Mouse (Mus musculus) liver, postnatal 0 days (tissue): Measurements from ENCODE around the gene Psrc1. TPM values are rescaled to one million over a fixed set of nuclear protein-coding genes. Genes with fewer than 3 reads are reported as not detected.

Experiments
- ATAC-seq: fragments of 200-750 bp; cut with Nextera tagmentation; 2 replicates; pipeline ENCODE4 v1.8.0; 2017; ENCODE audit warnings: mild to moderate bottlenecking, moderate library complexity
- DNase-seq: peaks from one replicate; pipeline ENCODE4 v3.0.0-alpha.2; 2016
- H3K27ac ChIP-seq: fragments of 300-500 bp; sonication (generic); 2 replicates; pipeline ENCODE4 v1.5.1; 2014; ENCODE audit warnings: antibody characterized with exemption, moderate library complexity, mild to moderate bottlenecking, low read depth
- H3K27me3 ChIP-seq: fragments of 300-500 bp; sonication (generic); 2 replicates; pipeline ENCODE4 v1.6.1; 2014; ENCODE audit warnings: low read length, control low read depth, mixed read lengths; ENCODE audit not compliant: insufficient read depth
- H3K36me3 ChIP-seq: fragments of 300-500 bp; sonication (generic); replicated peaks from 2 replicates; pipeline ENCODE4 v1.6.1; 2014; ENCODE audit warnings: mild to moderate bottlenecking, control low read depth, low read length, moderate library complexity, mixed read lengths; ENCODE audit not compliant: insufficient read depth
- H3K4me1 ChIP-seq: fragments of 300-500 bp; sonication (generic); 2 replicates; pipeline ENCODE4 v1.6.1; 2014; ENCODE audit warnings: antibody characterized with exemption, mild to moderate bottlenecking, control low read depth; ENCODE audit not compliant: insufficient read depth
- H3K4me2 ChIP-seq: fragments of 300-500 bp; sonication (generic); 2 replicates; pipeline ENCODE4 v1.6.1; 2014; ENCODE audit warnings: low read depth, mild to moderate bottlenecking, low read length, moderate library complexity, mixed read lengths
- H3K4me3 ChIP-seq: fragments of 300-500 bp; sonication (generic); 2 replicates; pipeline ENCODE4 v1.5.1; 2014; ENCODE audit warnings: low read depth, low read length
- H3K9ac ChIP-seq: fragments of 300-500 bp; sonication (generic); replicated peaks from 2 replicates; pipeline ENCODE4 v1.6.1; 2014; ENCODE audit warnings: mild to moderate bottlenecking, moderate library complexity
- H3K9me3 ChIP-seq: fragments of 300-500 bp; sonication (generic); 2 replicates; pipeline ENCODE4 v1.6.1; 2016; ENCODE audit warnings: mild to moderate bottlenecking, control low read depth, low read length, mixed read lengths
- CTCF ChIP-seq: sonication (generic); IDR thresholded peaks from 2 replicates; pipeline ENCODE4 v1.5.1; 2016; ENCODE audit warnings: antibody characterized with exemption, low read depth
- EP300 ChIP-seq: IDR thresholded peaks from 2 replicates; pipeline ENCODE4 v1.6.1; 2016; ENCODE audit warnings: antibody characterized with exemption, low read depth, mild to moderate bottlenecking
- WGBS: fragments of 180-500 bp; shearing (Covaris S2); extraction: QIAGEN DNeasy Blood & Tissue Kit; methylation state at CpG from one replicate; pipeline ENCODE4 v1.1.7; 2014; ENCODE audit not compliant: insufficient replicate concordance; 5-methylcytosine and 5-hydroxymethylcytosine counted together
- polyA plus RNA-seq: library from polyadenylated mRNA; unstranded; fragments of >200 nt; fragmentation: Nextera tagmentation; extraction: Ambion mirVana; gene quantifications from 2 replicates; pipeline ENCODE4 v1.2.1, GENCODE M21; 2015

Gene Psrc1
- polyA plus RNA-seq, 1 experiment from 2014 or later, result 7.8 TPM

GRCm38 (mm10) chr3:108424944-108425623 is 41.4 kb downstream of the Psrc1 start:
- DNase-seq (no peak), ATAC-seq (no peak)
- Histone ChIP-seq H3K4me1 (peaks cover 6% of the 10 kb centered on the region; the same call in 1 of the 2 replicates), H3K4me3 (no peak overlapping the region), H3K27me3 (no peaks in the 10 kb centered on the region), H3K27ac (no peak overlapping the region), H3K36me3 (peaks cover 39% of the 10 kb centered on the region), H3K9me3 (no peaks in the 10 kb centered on the region), H3K9ac (no peak overlapping the region), H3K4me2 (no peak overlapping the region)
- WGBS, result 78% methylated on average over 7 of the region's 7 CpGs
- no peak for TF ChIP-seq EP300
- TF ChIP-seq CTCF, result no peak

GRCm38 (mm10) chr3:108425624-108426018 is 42.0 kb downstream of the Psrc1 start:
- Histone ChIP-seq H3K27ac (no peak overlapping the region), H3K9ac (no peak overlapping the region), H3K4me2 (no peak overlapping the region), H3K36me3 (peaks cover 42% of the 10 kb centered on the region), H3K9me3 (no peaks in the 10 kb centered on the region), H3K27me3 (no peaks in the 10 kb centered on the region), H3K4me3 (no peak overlapping the region), H3K4me1 (peaks cover 6% of the 10 kb centered on the region; the same call in 1 of the 2 replicates)
- 83% methylated on average over 6 of the region's 6 CpGs for WGBS
- TF ChIP-seq EP300, result no peak
- DNase-seq, result no peak
- ATAC-seq, result no peak

- H3K36me3 ChIP-seq, result peaks cover 71% of the 10 kb centered on the region
Observed at GRCm38 (mm10) chr3:108432542-108433187, 49.0 kb downstream of the Psrc1 start.

GRCm38 (mm10) chr3:108433188-108433880 is 49.7 kb downstream of the Psrc1 start:
- Histone ChIP-seq H3K9me3 (no peaks in the 10 kb centered on the region), H3K4me1 (no peaks in the 10 kb centered on the region), H3K4me3 (no peak overlapping the region), H3K27ac (no peak overlapping the region), H3K36me3 (peaks cover 65% of the 10 kb centered on the region), H3K4me2 (no peak overlapping the region), H3K9ac (no peak overlapping the region), H3K27me3 (no peaks in the 10 kb centered on the region)
- WGBS, result 78% methylated on average over 18 of the region's 18 CpGs
- ATAC-seq, result no peak
- TF ChIP-seq EP300, result no peak
- TF ChIP-seq CTCF, result no peak
- DNase-seq, result no peak

More at GRCm38 (mm10) chr3:108432542-108433187, 49.0 kb downstream of the Psrc1 start:
- ATAC-seq (no peak), DNase-seq (no peak)
- H3K4me3 ChIP-seq, result no peak overlapping the region
- H3K9me3 ChIP-seq, result no peaks in the 10 kb centered on the region
- H3K27me3 ChIP-seq, result no peaks in the 10 kb centered on the region
- H3K27ac ChIP-seq, result no peak overlapping the region
- 90% methylated on average over 13 of the region's 13 CpGs for WGBS
- no peak for TF ChIP-seq CTCF
- TF ChIP-seq EP300, result no peak
- no peaks in the 10 kb centered on the region for H3K4me1 ChIP-seq
- no peak overlapping the region for H3K4me2 ChIP-seq
- H3K9ac ChIP-seq, result no peak overlapping the region

GRCm38 (mm10) chr3:108433881-108434495 is 50.3 kb downstream of the Psrc1 start:
- H3K9ac ChIP-seq, result no peak overlapping the region
- no peaks in the 10 kb centered on the region for H3K9me3 ChIP-seq
- 77% methylated on average over 19 of the region's 19 CpGs for WGBS
- DNase-seq (no peak), ATAC-seq (no peak)
- H3K36me3 ChIP-seq, result peaks cover 61% of the 10 kb centered on the region
- no peaks in the 10 kb centered on the region for H3K4me1 ChIP-seq
- no peaks in the 10 kb centered on the region for H3K27me3 ChIP-seq
- H3K27ac ChIP-seq, result no peak overlapping the region
- H3K4me3 ChIP-seq, result no peak overlapping the region
- H3K4me2 ChIP-seq, result no peak overlapping the region
- TF ChIP-seq CTCF (no peak), EP300 (no peak)
